Mouse (Mus musculus): ENCODE measurements around the gene Zfp148.
"Not testable (repeated sequence)": the region's sequence is repeated elsewhere in the genome, so short reads cannot be mapped to it uniquely, and the experiment has no call there.

Zfp148 gene

GRCm38 (mm10) chr16:33381614-33382245, 1.1 kb downstream of the Zfp148 start:
- peak in 1 of 2 experiments; percentile 17 for DNase-seq (ENCODE audit: low spot score in 2 of 2)

DNA sequence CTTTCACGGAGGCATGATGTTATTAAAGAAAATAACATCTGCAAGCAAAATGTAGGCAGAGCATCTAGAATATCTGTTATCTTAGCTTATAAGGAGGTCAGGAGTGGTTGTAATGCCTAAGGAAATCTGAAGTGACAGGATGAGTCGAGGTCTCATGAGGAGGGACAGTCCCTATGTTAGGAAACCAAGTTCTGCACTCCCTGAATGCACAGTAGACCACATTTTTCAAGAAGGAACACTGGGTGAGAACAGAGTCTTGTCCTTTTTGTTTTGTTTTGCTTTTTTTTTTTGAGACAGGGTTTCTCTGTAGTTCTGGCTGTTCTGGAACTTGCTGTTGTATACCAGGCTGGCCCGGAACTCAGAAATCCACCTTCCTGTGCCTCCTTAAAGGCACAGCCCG, 1.7 kb downstream of the Zfp148 start:
- DNase-seq (ENCODE audit: low spot score in 2 of 2) = no peak

DNA sequence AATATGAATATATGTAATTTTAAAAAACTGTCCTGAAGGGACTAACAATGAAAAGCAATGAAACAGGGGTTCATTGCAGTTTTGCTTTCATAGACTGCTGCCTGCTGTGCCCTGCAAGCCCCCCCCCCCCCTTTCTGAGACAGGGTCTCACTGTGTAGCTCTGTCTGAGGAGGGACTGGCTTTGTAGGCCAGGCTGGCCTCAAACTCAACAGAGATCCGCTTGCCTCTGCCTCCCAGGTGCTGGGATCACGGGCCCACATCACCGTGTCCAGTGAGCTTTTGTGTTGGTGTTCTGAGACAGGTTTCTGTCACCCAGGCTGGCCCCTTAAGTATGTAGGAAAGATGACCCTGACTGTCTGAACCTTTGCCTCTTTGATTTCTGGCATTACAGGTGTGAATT, 2.9 kb downstream of the Zfp148 start:
- no peak for DNase-seq (ENCODE audit: low spot score in 2 of 2)

- not testable (repeated sequence) for DNase-seq (ENCODE audit: low spot score in 2 of 2)
These were observed 3.4 kb downstream of the Zfp148 start for GRCm38 (mm10) chr16:33384057-33384456.

GRCm38 (mm10) chr16:33387013-33387412, 6.4 kb downstream of the Zfp148 start:
- no peak for DNase-seq (ENCODE audit: low spot score in 2 of 2)

DNA sequence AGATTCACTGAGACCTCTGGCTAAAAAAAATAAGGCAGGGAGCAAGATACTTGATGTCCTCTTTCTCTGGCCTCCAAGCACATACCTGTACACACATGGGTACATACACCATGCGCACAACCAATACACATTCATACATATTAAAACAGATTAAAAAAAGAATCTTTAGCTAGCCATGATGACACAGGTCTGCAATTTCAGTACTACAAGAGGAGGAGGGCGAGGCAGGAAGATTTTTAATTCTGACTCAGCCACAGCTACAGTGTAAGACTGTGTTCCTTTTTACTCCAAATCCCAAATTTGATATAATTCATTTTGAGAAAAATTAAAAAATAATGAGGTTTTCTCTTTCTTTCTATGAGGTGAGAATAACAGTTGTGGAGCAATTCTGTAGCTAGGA, 6.8 kb downstream of the Zfp148 start:
- no peak for DNase-seq (ENCODE audit: low spot score in 2 of 2)

- peak; percentile 33 to 38 for DNase-seq (ENCODE audit: low spot score in 2 of 2)
These were observed 19.5 kb downstream of the Zfp148 start for GRCm38 (mm10) chr16:33399913-33400782.

DNA sequence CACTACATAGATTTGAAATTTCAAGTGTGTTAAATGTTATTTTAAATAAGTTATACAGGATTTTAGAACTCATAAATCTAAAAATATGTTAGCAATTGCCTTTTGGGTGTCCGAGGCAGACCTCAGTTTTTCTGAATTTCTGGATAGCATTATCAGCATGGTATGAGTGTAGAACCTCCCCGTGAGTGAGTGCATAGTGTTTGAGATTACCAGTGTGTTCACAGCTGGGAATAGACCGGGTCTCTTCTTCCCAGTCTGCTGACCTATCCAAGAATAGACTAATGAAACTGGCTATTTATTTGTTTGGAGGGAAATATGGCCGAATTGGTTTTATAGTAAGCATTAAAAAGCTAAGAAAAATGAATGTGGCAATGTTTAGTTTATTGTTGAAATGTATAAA, 20.3 kb downstream of the Zfp148 start:
- DNase-seq (ENCODE audit: low spot score in 2 of 2) = no peak

GRCm38 (mm10) chr16:33403258-33403657, 22.6 kb downstream of the Zfp148 start:
- no peak for DNase-seq (ENCODE audit: low spot score in 2 of 2)

GRCm38 (mm10) chr16:33404055-33404454, 23.4 kb downstream of the Zfp148 start:
- DNase-seq (ENCODE audit: low spot score in 2 of 2) = no peak

GRCm38 (mm10) chr16:33405487-33405886, 24.9 kb downstream of the Zfp148 start:
- DNase-seq (ENCODE audit: low spot score in 2 of 2) = no peak

DNA sequence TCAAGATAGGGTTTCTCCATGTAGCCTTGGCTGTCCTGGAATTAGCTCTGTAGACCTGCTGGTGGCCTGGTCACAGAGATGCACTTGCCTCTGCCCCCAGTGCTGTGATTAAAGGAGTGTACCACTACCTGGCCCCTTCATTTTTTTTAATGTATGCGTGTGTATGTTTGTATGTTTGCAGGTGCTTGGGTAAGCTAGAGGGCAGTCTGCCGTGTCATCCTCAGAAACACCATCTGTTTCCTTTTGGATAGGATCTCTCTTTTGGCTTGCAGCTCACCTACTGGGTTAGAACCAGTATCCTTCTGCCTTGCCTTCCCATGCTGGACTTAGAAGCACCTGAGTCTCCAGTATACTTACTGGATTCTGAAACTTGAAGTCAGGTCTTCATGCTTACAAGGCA, 29.5 kb downstream of the Zfp148 start:
- DNase-seq (ENCODE audit: low spot score in 2 of 2) = no peak

DNA sequence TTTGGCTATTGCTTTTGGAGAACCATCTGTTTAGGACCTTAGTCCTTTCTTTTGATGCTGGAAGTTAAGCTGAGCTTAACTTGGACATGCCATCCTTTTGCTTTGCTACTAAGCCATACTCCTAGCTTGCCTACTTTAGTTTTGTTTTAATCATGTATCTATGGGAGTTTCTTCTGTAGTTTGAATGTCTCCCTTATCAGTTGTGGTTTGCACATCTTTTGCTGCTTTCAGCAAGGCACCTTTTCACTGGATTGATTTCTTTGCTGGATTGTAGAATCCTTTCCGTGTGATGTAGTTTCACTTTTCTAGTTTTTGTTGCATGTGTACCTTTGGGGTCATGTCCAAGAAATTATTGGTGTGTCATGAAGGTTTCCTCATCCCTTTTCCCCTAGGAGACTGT, 30.0 kb downstream of the Zfp148 start:
- no peak for DNase-seq (ENCODE audit: low spot score in 2 of 2)

DNA sequence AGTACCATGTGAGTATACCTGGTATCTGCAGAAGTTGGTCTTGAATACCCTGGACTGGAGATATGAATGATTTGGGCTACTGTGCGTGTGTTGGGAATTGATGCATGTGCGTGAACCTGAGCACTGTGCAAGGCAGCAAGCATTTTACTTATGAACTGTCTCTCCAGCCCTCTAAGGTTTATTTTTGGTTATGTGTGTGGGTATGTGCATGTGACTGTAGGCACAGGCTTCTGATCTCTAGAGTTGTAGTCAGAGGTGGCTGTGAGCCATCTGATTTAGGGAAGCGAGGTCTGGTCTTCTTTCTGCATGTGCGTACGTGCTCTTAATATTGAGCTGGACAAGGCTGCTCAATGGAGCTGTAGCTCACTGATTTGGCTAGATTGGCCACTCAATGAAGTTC, 33.6 kb downstream of the Zfp148 start:
- peak; percentile 17 to 54 for DNase-seq (ENCODE audit: low spot score in 2 of 2)

DNA sequence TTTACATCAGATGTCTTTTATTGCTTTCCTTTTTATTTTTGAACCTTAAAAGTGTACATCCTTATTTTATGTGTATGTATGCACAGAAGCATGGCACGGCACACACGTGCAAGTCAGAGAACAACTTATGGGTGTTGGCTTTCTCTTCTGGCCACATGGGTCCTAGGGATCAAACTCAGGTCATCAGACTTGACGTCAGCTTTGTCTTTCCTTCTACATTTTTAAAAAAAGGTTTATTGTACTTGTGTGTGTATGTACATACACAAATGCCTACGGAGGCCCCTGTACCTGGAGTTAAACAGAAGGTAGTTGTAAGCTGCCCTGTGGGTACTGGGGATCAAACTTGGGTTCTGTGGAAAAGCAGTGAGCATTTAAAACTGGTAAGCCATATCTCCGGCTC, 35.0 kb downstream of the Zfp148 start:
- DNase-seq (ENCODE audit: low spot score in 2 of 2) = no peak

DNA sequence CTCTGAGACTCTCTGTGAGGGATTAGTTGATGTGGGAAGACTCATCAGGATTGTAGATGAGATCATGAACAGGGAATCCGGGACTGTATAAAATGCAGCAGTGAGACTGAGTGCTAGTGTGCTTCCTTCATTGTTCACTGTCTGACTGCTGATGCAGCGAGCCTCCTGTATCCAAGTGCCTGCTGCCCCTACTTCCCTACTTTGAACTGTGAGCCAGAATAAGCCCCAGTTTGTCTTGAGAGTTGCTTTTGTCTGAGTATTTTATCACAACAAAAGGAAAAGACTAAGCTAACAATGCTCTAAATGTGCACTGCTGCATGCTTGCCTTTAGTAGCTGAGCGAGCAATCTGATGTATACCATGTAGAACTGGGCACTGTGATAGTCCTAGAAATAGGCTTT, 47.7 kb downstream of the Zfp148 start:
- DNase-seq (ENCODE audit: low spot score in 2 of 2) = no peak

DNA sequence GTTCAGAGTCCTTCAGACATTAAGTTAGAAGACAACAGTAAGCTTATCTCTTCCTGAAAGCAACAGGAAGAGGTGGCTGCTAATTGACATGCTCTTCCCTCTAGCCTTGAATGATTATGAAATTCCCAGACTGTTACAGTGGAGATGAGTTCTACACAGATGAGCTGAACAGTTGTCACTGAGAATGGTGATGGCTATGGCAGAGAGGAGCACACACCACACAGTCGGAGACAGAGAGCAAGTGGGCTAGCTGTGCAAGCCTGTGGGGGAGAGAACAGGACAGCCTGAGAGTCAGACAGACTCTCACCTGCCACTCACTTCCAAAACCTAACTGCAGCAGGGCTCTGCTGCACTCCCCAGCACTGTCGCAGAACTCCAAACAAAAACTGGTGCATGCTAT, 51.0 kb downstream of the Zfp148 start:
- DNase-seq (ENCODE audit: low spot score in 2 of 2) = no peak

DNA sequence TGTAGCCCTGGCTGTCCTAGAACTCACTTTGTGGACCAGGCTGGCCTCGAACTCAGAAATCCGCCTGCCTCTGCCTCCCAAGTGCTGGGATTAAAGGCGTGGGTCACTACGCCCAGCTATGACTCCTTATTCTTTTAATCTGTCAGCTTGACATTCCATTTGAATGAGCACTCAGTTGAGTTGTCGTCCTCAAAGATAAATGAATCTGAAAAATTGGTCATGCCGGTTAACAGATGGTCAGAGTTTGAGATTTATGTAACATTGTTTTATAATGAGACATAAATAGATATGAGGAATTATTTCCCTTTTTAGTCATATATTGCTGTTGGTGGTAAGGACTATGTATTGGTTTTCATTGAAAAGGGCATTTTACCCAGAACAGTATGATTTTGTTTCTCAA, 60.4 kb downstream of the Zfp148 start:
- no peak for DNase-seq (ENCODE audit: low spot score in 2 of 2)

DNA sequence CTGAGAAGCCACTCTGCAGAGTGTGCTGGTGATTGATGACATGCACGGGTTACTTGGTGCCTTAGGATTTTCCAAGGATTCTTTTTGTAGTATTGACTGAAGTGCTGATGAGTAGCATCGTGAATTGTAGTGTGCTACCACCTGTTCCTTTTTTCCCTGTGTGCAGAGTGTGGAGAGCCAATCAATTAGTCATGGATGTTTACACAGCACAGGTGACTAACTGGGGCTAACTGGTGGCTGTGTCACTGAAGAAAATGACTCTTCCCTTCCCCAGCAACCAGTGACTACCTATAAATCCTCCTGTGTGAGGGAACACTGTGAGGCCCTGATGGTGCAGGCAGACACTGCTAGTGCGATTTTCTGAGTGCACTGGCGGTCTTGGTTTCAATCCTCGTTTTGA, 66.2 kb downstream of the Zfp148 start:
- DNase-seq (ENCODE audit: low spot score in 2 of 2) = no peak

DNA sequence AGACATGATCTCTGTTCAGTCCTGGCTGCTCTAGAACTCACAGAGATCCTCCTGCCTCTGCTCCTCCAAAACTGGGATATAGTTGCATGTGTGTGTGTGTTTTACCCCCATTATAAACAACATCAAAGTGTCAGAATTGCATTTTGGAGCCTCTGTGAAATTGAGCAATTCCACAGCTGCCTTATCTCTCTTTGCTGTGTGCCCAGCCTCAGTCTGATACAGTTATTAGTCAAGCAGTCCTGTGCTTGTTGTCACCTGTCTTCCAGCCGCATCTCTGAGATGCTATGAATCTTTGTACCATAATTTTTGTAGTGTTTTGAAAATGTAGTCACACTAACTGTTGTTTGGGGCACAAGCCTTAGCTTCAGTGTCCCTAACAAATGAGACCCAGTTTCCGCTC, 73.2 kb downstream of the Zfp148 start:
- DNase-seq (ENCODE audit: low spot score in 2 of 2) = no peak

DNA sequence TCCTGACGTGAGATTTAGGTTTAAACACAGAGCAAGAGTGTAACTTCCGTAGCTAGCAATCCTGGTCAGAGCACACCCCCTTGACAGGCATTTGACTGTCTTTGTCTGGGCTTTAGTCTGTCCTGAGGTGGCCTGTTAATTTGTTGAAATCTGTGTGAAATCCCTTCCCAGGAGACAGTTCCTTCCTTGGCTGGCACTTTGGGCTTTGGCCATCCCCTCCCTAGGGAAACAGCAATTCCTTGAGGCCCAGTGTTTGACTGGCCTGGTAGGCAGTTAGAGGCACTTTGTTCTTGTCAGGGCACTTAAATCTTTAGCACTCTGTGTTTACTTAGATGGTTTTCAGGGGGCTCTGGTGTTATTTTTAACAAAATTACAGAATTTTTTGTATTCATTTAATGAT, 73.7 kb downstream of the Zfp148 start:
- DNase-seq (ENCODE audit: low spot score in 2 of 2) = no peak

DNA sequence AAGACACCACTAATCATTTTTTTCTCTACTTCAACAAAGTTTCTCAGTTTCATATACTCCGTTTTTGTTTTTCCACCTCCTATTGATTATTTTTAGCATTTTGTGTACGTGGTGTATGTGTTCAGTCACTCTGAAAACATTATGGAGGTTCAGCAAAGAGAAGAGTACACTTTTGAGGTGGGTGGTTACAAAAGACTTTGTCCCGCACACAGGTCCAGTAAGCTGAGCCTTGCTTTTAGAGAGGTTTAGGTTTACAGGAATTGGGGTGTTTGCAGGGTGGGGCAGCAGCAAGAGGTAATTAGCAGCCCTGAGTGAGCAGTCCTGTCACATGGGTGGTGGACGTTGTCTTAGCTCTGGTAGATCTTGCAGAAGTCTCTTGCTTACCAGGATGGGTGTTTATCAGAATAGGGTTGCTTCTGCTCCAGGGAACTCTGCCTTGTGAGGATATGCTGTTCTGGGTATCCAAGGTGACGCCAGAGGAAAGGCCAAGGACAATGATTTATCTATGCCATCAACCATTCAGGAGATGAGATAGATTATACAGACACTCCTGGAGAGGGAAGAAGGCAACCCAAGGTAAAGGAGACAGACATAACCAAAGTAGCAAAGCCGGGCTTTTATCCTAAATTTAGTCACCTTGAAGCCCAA, 74.8 kb downstream of the Zfp148 start:
- DNase-seq (ENCODE audit: low spot score in 2 of 2) = no peak

- no peak for DNase-seq (ENCODE audit: low spot score in 2 of 2)
These were observed 78.5 kb downstream of the Zfp148 start for GRCm38 (mm10) chr16:33459101-33459500.

All from frontal cortex, postnatal 36 days (tissue).